Mouse (Mus musculus) liver, embryonic 14.5 days (tissue): ENCODE measurements around the gene Fam198a.
A peak's percentile ranks its signal among the peaks of the same experiment; 100 is the strongest.

ENCODE experiments used
- CTCF ChIP-seq: IDR thresholded peaks from 2 replicates; pipeline ENCODE4 v1.5.1; 2016; ENCODE audit warnings: antibody characterized with exemption, low read depth, control low read depth
- EP300 ChIP-seq: IDR thresholded peaks from 2 replicates; pipeline ENCODE4 v1.6.1; 2016; ENCODE audit warnings: antibody characterized with exemption, low read depth

DNA sequence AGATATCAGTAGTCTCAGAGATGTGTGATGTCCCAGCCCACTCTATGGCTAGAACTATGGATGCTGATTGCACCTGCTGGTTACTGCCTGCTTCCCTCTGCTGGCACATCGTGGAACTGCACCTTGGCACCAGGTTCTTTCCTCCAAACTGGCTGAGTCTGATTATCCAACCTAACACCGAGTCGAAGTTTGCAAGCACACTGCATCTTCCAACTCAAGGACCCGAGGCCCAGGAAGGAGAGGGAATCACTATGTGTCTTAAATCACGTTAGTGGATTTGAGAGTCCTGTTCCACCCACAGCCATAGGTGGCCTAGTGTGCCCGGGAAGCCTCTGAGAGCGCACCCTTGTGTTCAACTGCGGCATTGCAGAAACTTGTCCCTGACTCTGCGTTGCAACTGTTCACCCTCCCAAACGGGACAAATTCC is 63.5 kb downstream of the Fam198a start:
- TF ChIP-seq EP300 = no peak
- peak; percentile 94 for TF ChIP-seq CTCF
